Mouse (Mus musculus) lung, postnatal 0 days (tissue): ENCODE results near the gene Shc1.

Experiments
- CTCF ChIP-seq: IDR thresholded peaks from 2 replicates; pipeline ENCODE4 v1.5.1; 2016; ENCODE audit warnings: antibody characterized with exemption, mild to moderate bottlenecking
- EP300 ChIP-seq: IDR thresholded peaks from 2 replicates; pipeline ENCODE4 v1.6.1; 2016; ENCODE audit warnings: antibody characterized with exemption, mild to moderate bottlenecking, control low read depth

- TF ChIP-seq CTCF (no peak), EP300 (no peak)
Measured at GRCm38 (mm10) chr3:89440691-89441090, 22.4 kb downstream of the Shc1 start.
